ENCODE assay signal across 16 mouse cellular contexts in genomic region chr10:87448257-87448656, GRCm38 (mm10). TPM values are rescaled to one million over a fixed set of nuclear protein-coding genes. Genes with fewer than 3 reads are reported as not detected.
DNase-seq lines count a peak whose midpoint lies in the region; ATAC-seq lines count a peak whose summit lies in the region.
"Had no signal": no experiment of that assay in that cellular context is flagged by ENCODE, and none has a peak within 500 bp of the region (broad histone marks: within the 10 kb centered on the region; RNA-seq: fewer than 3 reads in every experiment).

No protein-coding gene starts in this region.

- H3K36me3 ChIP-seq in forebrain, embryonic 16.5 days (ENCODE audit: control insufficient read depth, insufficient read depth), result no peaks in the 10 kb centered on the region
- H3K36me3 ChIP-seq in limb, embryonic 11.5 days (ENCODE audit: control insufficient read depth, insufficient read depth, low read length), result no peaks in the 10 kb centered on the region
- H3K36me3 ChIP-seq in neural tube, embryonic 13.5 days, result no peaks in the 10 kb centered on the region
- H3K36me3 ChIP-seq: intestine, embryonic 15.5 days had no signal

- DNase-seq in embryo, embryonic 11 days, result peak; percentile 33
- no peak for DNase-seq in embryo, embryonic 9.5 days (ENCODE audit: extremely low spot score)
- no peak for DNase-seq in limb, embryonic 11.5 days (ENCODE audit: low spot score)
- no peak for DNase-seq in right cerebral cortex, adult 18-20 months
- no peak for DNase-seq in left cerebral cortex, postnatal 36 days (ENCODE audit: low spot score in 2 of 2)
- DNase-seq in kidney, postnatal 14 days, result no peak
- DNase-seq: adrenal gland, postnatal 36 days; kidney, postnatal 25 days; lung, postnatal 14 days; thymus, adult 2 months had no signal

- intact Hi-C loops in left cerebral cortex, postnatal 36 days (cut with DNase I), result no loop called here

- H3K27ac ChIP-seq in forebrain, embryonic 16.5 days (ENCODE audit: low read length), result peak overlapping the region; percentile 69
- H3K27ac ChIP-seq in limb, embryonic 11.5 days (replicated peaks; ENCODE audit: low read depth, low read length), result peak overlapping the region; percentile 32; the same call in 1 of the 2 replicates
- peak overlapping the region; percentile 61 for H3K27ac ChIP-seq in neural tube, embryonic 13.5 days (replicated peaks)
- H3K27ac ChIP-seq: intestine, embryonic 15.5 days; liver, embryonic 14.5 days had no signal

- 17% methylated on average over 5 of the region's 5 CpGs for WGBS in forebrain, embryonic 16.5 days
- WGBS in limb, embryonic 11.5 days, result 46% methylated on average over 5 of the region's 5 CpGs
- 10% methylated on average over 5 of the region's 5 CpGs for whole genome bisulfite sequencing in neural tube, embryonic 13.5 days

- H3K27me3 ChIP-seq in forebrain, embryonic 16.5 days (replicated peaks; ENCODE audit: control insufficient read depth, insufficient read depth, low read length), result no peaks in the 10 kb centered on the region
- H3K27me3 ChIP-seq in limb, embryonic 11.5 days (ENCODE audit: control insufficient read depth, insufficient read depth, low read length), result no peaks in the 10 kb centered on the region
- no peaks in the 10 kb centered on the region for H3K27me3 ChIP-seq in neural tube, embryonic 13.5 days
- H3K27me3 ChIP-seq: intestine, embryonic 15.5 days had no signal

- ATAC-seq in forebrain, embryonic 16.5 days, result no peak
- ATAC-seq in limb, embryonic 11.5 days (ENCODE audit: insufficient number of reproducible peaks, low FRiP score, low TSS enrichment, low read depth), result no peak
- ATAC-seq in neural tube, embryonic 13.5 days (ENCODE audit: low read depth), result no peak

- peaks cover 24% of the 10 kb centered on the region for H3K4me1 ChIP-seq in forebrain, embryonic 16.5 days (replicated peaks; ENCODE audit: control insufficient read depth, insufficient read depth, low read length)
- peaks cover 2% of the 10 kb centered on the region; the same call in 1 of the 2 replicates for H3K4me1 ChIP-seq in limb, embryonic 11.5 days (ENCODE audit: control insufficient read depth, insufficient read depth, low read length)
- H3K4me1 ChIP-seq in neural tube, embryonic 13.5 days (replicated peaks), result peaks cover 27% of the 10 kb centered on the region
- H3K4me1 ChIP-seq: intestine, embryonic 15.5 days had no signal

- H3K4me2 ChIP-seq in forebrain, embryonic 16.5 days (ENCODE audit: low read length), result no peak overlapping the region; the same call in 1 of the 2 replicates
- H3K4me2 ChIP-seq in limb, embryonic 11.5 days (ENCODE audit: low read depth, severe bottlenecking), result peak overlapping the region; percentile 26; the same call in 1 of the 2 replicates
- peak overlapping the region; percentile 41 for H3K4me2 ChIP-seq in neural tube, embryonic 13.5 days
- H3K4me2 ChIP-seq: intestine, embryonic 15.5 days had no signal

- no peak overlapping the region for H3K9ac ChIP-seq in forebrain, embryonic 16.5 days (replicated peaks; ENCODE audit: low read depth, low read length)
- H3K9ac ChIP-seq in limb, embryonic 11.5 days (ENCODE audit: low read length), result no peak overlapping the region
- no peak overlapping the region for H3K9ac ChIP-seq in neural tube, embryonic 13.5 days
- H3K9ac ChIP-seq: intestine, embryonic 15.5 days; liver, embryonic 14.5 days had no signal

- H3K9me3 ChIP-seq in forebrain, embryonic 16.5 days (ENCODE audit: control insufficient read depth, low read length), result no peaks in the 10 kb centered on the region
- H3K9me3 ChIP-seq in limb, embryonic 11.5 days (ENCODE audit: control insufficient read depth, low read length), result no peaks in the 10 kb centered on the region
- H3K9me3 ChIP-seq in neural tube, embryonic 13.5 days, result no peaks in the 10 kb centered on the region
- H3K9me3 ChIP-seq: intestine, embryonic 15.5 days had no signal

- no peak overlapping the region for H3K4me3 ChIP-seq in forebrain, embryonic 16.5 days (replicated peaks; ENCODE audit: low read length)
- no peak overlapping the region for H3K4me3 ChIP-seq in limb, embryonic 11.5 days (ENCODE audit: low read depth, low read length)
- H3K4me3 ChIP-seq in neural tube, embryonic 13.5 days, result no peak overlapping the region
- H3K4me3 ChIP-seq: intestine, embryonic 15.5 days had no signal

RNA-seq across cellular contexts. Expression of gene Ascl1, which starts 45.2 kb away (rescaled TPM):
- polyA plus RNA-seq in forebrain, embryonic 16.5 days (2015; fragmentation: Nextera tagmentation; extraction: Ambion mirVana), result 15.7 and 17.5 TPM in 2 replicates
- polyA plus RNA-seq in limb, embryonic 11.5 days (2014; fragmentation: Nextera tagmentation; extraction: Ambion mirVana), result 0.24 and 0.28 TPM in 2 replicates
- polyA plus RNA-seq in neural tube, embryonic 13.5 days (2015; fragmentation: Nextera tagmentation; extraction: Ambion mirVana), result 12.9 and 21.2 TPM in 2 replicates
- total RNA-seq in left cerebral cortex, postnatal 36 days (2021), result 1 to 10 TPM; 5.8 to 7.2 TPM
- total RNA-seq: common myeloid progenitor, adult 5-6 weeks had no signal
- polyA plus RNA-seq: heart, postnatal 0 days had no signal

Comparison
In these comparisons a context has a peak if more than half of its experiments do, and no peak if none do; other contexts are left out.
1. RNA of gene Ascl1, which starts 45.2 kb away (polyA plus RNA-seq): 15.7 to 17.5 TPM in forebrain, embryonic 16.5 days and 12.9 to 21.2 TPM in neural tube, embryonic 13.5 days; 0.24 to 0.28 TPM in limb, embryonic 11.5 days; every median in the first group is over 10 times any median in the second.
2. Peak in every context shown above with its lines, with median percentiles within 50 percentile points of each other: H3K27ac ChIP-seq.